Mouse (Mus musculus): ENCODE results near the gene Abcg8. TPM values are rescaled to one million over a fixed set of nuclear protein-coding genes. Genes with fewer than 3 reads are reported as not detected.

The Abcg8 gene
- total and polyA plus RNA-seq, 2 experiments from 2014 or later, result 0.10 to 0.17 TPM

GRCm38 (mm10) chr17:84687994-84688393 is 11.9 kb downstream of the Abcg8 start:
- Histone ChIP-seq H3K4me3 (ENCODE audit: low read depth, low read length) (no peak overlapping the region), H3K9ac (no peak overlapping the region), H3K36me3 (ENCODE audit: insufficient read depth) (no peaks in the 10 kb centered on the region), H3K27ac (ENCODE audit: low read depth, low read length) (no peak overlapping the region), H3K4me1 (ENCODE audit: insufficient read depth) (no peaks in the 10 kb centered on the region), H3K9me3 (ENCODE audit: low read length) (no peaks in the 10 kb centered on the region), H3K4me2 (ENCODE audit: low read depth) (no peak overlapping the region), H3K27me3 (ENCODE audit: insufficient read depth, low read length) (no peaks in the 10 kb centered on the region)
- ATAC-seq, result no peak
- 65% methylated on average over 5 of the region's 5 CpGs for WGBS
- no peak for TF ChIP-seq CTCF (IDR thresholded peaks at IDR 0.05; ENCODE audit: low read depth)
- DNase-seq, result no peak

- no peaks in the 10 kb centered on the region for H3K27me3 ChIP-seq (ENCODE audit: insufficient read depth, low read length)
- TF ChIP-seq CTCF (IDR thresholded peaks at IDR 0.05; ENCODE audit: low read depth), result no peak
- H3K9me3 ChIP-seq (ENCODE audit: low read length), result no peaks in the 10 kb centered on the region
- DNase-seq, result no peak
- H3K9ac ChIP-seq, result no peak overlapping the region
- no peak overlapping the region for H3K4me2 ChIP-seq (ENCODE audit: low read depth)
- WGBS, result 93% methylated on average over 11 of the region's 11 CpGs
- no peak for ATAC-seq
- no peaks in the 10 kb centered on the region for H3K4me1 ChIP-seq (ENCODE audit: insufficient read depth)
- H3K27ac ChIP-seq (ENCODE audit: low read depth, low read length), result no peak overlapping the region
- H3K36me3 ChIP-seq (ENCODE audit: insufficient read depth), result no peaks in the 10 kb centered on the region
- H3K4me3 ChIP-seq (ENCODE audit: low read depth, low read length), result no peak overlapping the region
Observed at GRCm38 (mm10) chr17:84688834-84689233, 12.7 kb downstream of the Abcg8 start.

- H3K27me3 ChIP-seq (ENCODE audit: insufficient read depth, low read length), result no peaks in the 10 kb centered on the region
- DNase-seq (no peak), ATAC-seq (no peak)
- no peak for TF ChIP-seq CTCF (IDR thresholded peaks at IDR 0.05; ENCODE audit: low read depth)
- 89% methylated on average over 5 of the region's 5 CpGs for WGBS
- H3K9ac ChIP-seq, result no peak overlapping the region
- H3K4me3 ChIP-seq (ENCODE audit: low read depth, low read length), result no peak overlapping the region
- H3K27ac ChIP-seq (ENCODE audit: low read depth, low read length), result no peak overlapping the region
- no peaks in the 10 kb centered on the region for H3K4me1 ChIP-seq (ENCODE audit: insufficient read depth)
- no peak overlapping the region for H3K4me2 ChIP-seq (ENCODE audit: low read depth)
- no peaks in the 10 kb centered on the region for H3K9me3 ChIP-seq (ENCODE audit: low read length)
- no peaks in the 10 kb centered on the region for H3K36me3 ChIP-seq (ENCODE audit: insufficient read depth)
Observed at GRCm38 (mm10) chr17:84689316-84689715, 13.2 kb downstream of the Abcg8 start.

DNA sequence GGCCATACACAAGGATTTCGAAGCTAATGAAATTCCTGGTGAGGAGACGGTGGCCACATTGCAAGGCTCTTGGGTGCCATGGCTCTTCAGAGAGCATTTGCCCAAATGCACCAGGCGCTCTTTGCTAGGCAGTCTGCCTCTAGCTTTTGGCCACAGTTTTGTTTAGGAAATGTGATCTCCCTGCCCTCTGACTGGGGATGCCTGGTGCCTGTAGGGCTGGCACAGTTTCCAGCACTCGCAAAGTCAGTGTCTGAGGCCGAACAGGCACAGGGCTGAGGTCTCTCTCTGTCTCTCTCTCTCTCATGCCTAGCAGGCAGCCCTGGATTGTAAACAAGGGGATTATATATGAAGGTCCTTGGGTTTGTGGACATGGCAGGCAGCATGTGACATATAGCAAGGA is 14.0 kb downstream of the Abcg8 start:
- H3K9ac ChIP-seq, result no peak overlapping the region
- no peaks in the 10 kb centered on the region for H3K4me1 ChIP-seq (ENCODE audit: insufficient read depth)
- H3K36me3 ChIP-seq (ENCODE audit: insufficient read depth), result no peaks in the 10 kb centered on the region
- WGBS, result 79% methylated on average over 5 of the region's 5 CpGs
- ATAC-seq (no peak), DNase-seq (no peak)
- no peak overlapping the region for H3K4me2 ChIP-seq (ENCODE audit: low read depth)
- no peaks in the 10 kb centered on the region for H3K27me3 ChIP-seq (ENCODE audit: insufficient read depth, low read length)
- no peak overlapping the region for H3K4me3 ChIP-seq (ENCODE audit: low read depth, low read length)
- H3K27ac ChIP-seq (ENCODE audit: low read depth, low read length), result no peak overlapping the region
- no peaks in the 10 kb centered on the region for H3K9me3 ChIP-seq (ENCODE audit: low read length)
- no peak for TF ChIP-seq CTCF (IDR thresholded peaks at IDR 0.05; ENCODE audit: low read depth)

- no peak overlapping the region for H3K4me2 ChIP-seq (ENCODE audit: low read depth)
- no peak overlapping the region for H3K27ac ChIP-seq (ENCODE audit: low read depth, low read length)
- ATAC-seq (no peak), DNase-seq (no peak)
- no peak for TF ChIP-seq CTCF (IDR thresholded peaks at IDR 0.05; ENCODE audit: low read depth)
- H3K36me3 ChIP-seq (ENCODE audit: insufficient read depth), result no peaks in the 10 kb centered on the region
- no peak overlapping the region for H3K9ac ChIP-seq
- H3K27me3 ChIP-seq (ENCODE audit: insufficient read depth, low read length), result no peaks in the 10 kb centered on the region
- no peak overlapping the region for H3K4me3 ChIP-seq (ENCODE audit: low read depth, low read length)
- no peaks in the 10 kb centered on the region for H3K4me1 ChIP-seq (ENCODE audit: insufficient read depth)
- H3K9me3 ChIP-seq (ENCODE audit: low read length), result no peaks in the 10 kb centered on the region
- WGBS, result 79% methylated on average over 2 of the region's 2 CpGs
Observed at GRCm38 (mm10) chr17:84693741-84694140, 17.6 kb downstream of the Abcg8 start.

DNA sequence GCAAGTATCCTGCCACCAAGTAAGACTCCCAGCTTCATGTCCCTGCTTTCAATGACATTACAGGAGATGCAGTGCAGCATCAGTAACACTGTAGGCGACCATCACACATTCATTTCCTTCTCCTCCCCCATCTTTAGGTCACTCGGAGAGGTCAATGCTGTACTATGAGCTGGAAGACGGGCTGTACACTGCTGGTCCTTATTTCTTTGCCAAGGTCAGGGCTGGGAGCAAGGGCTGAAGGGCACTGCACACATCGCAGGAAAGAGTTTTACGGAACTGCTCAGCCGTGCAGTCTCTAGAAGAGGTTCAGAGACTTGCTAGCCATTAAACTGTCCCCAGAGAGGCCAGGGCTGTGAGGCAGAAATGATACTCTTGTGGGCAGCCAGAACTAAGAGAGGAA is 20.4 kb downstream of the Abcg8 start:
- H3K27me3 ChIP-seq (ENCODE audit: insufficient read depth, low read length), result no peaks in the 10 kb centered on the region
- DNase-seq (no peak), ATAC-seq (no peak)
- no peaks in the 10 kb centered on the region for H3K36me3 ChIP-seq (ENCODE audit: insufficient read depth)
- no peak overlapping the region for H3K9ac ChIP-seq
- H3K27ac ChIP-seq (ENCODE audit: low read depth, low read length), result no peak overlapping the region
- no peaks in the 10 kb centered on the region for H3K4me1 ChIP-seq (ENCODE audit: insufficient read depth)
- 77% methylated on average over 6 of the region's 6 CpGs for WGBS
- no peaks in the 10 kb centered on the region for H3K9me3 ChIP-seq (ENCODE audit: low read length)
- no peak overlapping the region for H3K4me3 ChIP-seq (ENCODE audit: low read depth, low read length)
- no peak for TF ChIP-seq CTCF (IDR thresholded peaks at IDR 0.05; ENCODE audit: low read depth)
- H3K4me2 ChIP-seq (ENCODE audit: low read depth), result no peak overlapping the region

DNA sequence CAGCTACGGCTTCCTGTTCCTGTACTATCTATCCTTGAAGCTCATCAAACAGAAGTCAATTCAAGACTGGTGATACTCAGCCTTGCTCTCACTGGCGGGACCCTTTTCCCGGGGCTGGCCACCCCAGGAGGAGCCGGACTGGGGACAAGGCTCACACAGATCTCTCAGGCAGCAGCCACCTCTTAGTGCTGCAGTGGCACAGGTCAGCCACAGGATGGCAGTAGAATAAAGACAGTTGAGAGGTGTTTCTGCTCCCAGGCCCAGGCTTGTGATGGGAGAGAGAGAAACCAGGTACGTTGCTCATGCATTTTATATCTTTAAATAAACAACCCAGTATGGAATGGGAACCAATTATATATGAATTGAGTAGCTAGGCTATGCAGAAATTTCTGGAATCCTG is 22.6 kb downstream of the Abcg8 start:
- WGBS, result 24% methylated on average over 5 of the region's 5 CpGs
- H3K27me3 ChIP-seq (ENCODE audit: insufficient read depth, low read length), result no peaks in the 10 kb centered on the region
- no peak overlapping the region for H3K4me2 ChIP-seq (ENCODE audit: low read depth)
- no peaks in the 10 kb centered on the region for H3K4me1 ChIP-seq (ENCODE audit: insufficient read depth)
- peak; percentile 83 for DNase-seq
- H3K36me3 ChIP-seq (ENCODE audit: insufficient read depth), result no peaks in the 10 kb centered on the region
- peak; percentile 80 for ATAC-seq
- TF ChIP-seq CTCF (IDR thresholded peaks at IDR 0.05; ENCODE audit: low read depth), result peak; percentile 95
- H3K9me3 ChIP-seq (ENCODE audit: low read length), result no peaks in the 10 kb centered on the region
- no peak overlapping the region for H3K4me3 ChIP-seq (ENCODE audit: low read depth, low read length)
- H3K9ac ChIP-seq, result no peak overlapping the region
- H3K27ac ChIP-seq (ENCODE audit: low read depth, low read length), result no peak overlapping the region

GRCm38 (mm10) chr17:84707407-84707806 is 31.3 kb downstream of the Abcg8 start:
- no peak overlapping the region for H3K27ac ChIP-seq (ENCODE audit: low read depth, low read length)
- no peak overlapping the region for H3K9ac ChIP-seq
- 68% methylated on average over 4 of the region's 4 CpGs for WGBS
- no peaks in the 10 kb centered on the region for H3K9me3 ChIP-seq (ENCODE audit: low read length)
- peaks cover 14% of the 10 kb centered on the region; the same call in 1 of the 2 replicates for H3K4me1 ChIP-seq (ENCODE audit: insufficient read depth)
- DNase-seq, result no peak
- peak; percentile 43; the same call in 1 of the 2 replicates for TF ChIP-seq CTCF (IDR thresholded peaks at IDR 0.05; ENCODE audit: low read depth)
- no peak overlapping the region for H3K4me3 ChIP-seq (ENCODE audit: low read depth, low read length)
- no peaks in the 10 kb centered on the region for H3K27me3 ChIP-seq (ENCODE audit: insufficient read depth, low read length)
- no peak for ATAC-seq
- H3K4me2 ChIP-seq (ENCODE audit: low read depth), result no peak overlapping the region
- H3K36me3 ChIP-seq (ENCODE audit: insufficient read depth), result peaks cover 14% of the 10 kb centered on the region; the same call in 1 of the 2 replicates
